Mouse (Mus musculus) MEL (cell line): ENCODE data around the gene Rin1. TPM values are rescaled to one million over a fixed set of nuclear protein-coding genes. Genes with fewer than 3 reads are reported as not detected.

Source experiments
- DNase-seq: peaks from one replicate; pipeline ENCODE4 v3.0.0; 2011; ENCODE audit warnings: low read depth, low spot score
- H3K27ac ChIP-seq: 2 replicates; pipeline ENCODE4 v1.5.1; 2012; ENCODE audit warnings: low read depth, mild to moderate bottlenecking, control low read depth, low read length, moderate library complexity; ENCODE audit not compliant: control insufficient read depth
- H3K27me3 ChIP-seq, 2 experiments: fragments of 150-350 bp in 1 of 2; sonication (generic) in 1 of 2; 2 replicates each; pipeline ENCODE4 v1.6.1; 2012; ENCODE audit warnings: low read length in 2 of 2, mild to moderate bottlenecking in 2 of 2, improper control_type of control experiment in 1 of 2, moderate library complexity in 1 of 2; ENCODE audit not compliant: insufficient read depth in 2 of 2, control insufficient read depth in 1 of 2
- H3K36me3 ChIP-seq, 2 experiments: 2 replicates each; pipeline ENCODE4 v1.6.1; 2012 to 2014; ENCODE audit warnings: low read length in 2 of 2, improper control_type of control experiment in 1 of 2, inconsistent platforms in 1 of 2, mild to moderate bottlenecking in 1 of 2; ENCODE audit not compliant: insufficient read depth in 2 of 2, control insufficient read depth in 1 of 2
- H3K4me1 ChIP-seq, 2 experiments: fragments of 150-350 bp in 1 of 2; sonication (generic) in 1 of 2; 2 replicates each; pipeline ENCODE4 v1.6.1; 2012; ENCODE audit warnings: low read length in 2 of 2, improper control_type of control experiment in 1 of 2, mild to moderate bottlenecking in 1 of 2; ENCODE audit not compliant: insufficient read depth in 2 of 2, control insufficient read depth in 1 of 2
- H3K4me3 ChIP-seq, 2 experiments: fragments of 150-350 bp in 1 of 2; sonication (generic) in 1 of 2; 2 replicates each; pipeline ENCODE4 v1.5.1; 2012; ENCODE audit warnings: low read depth in 2 of 2, low read length in 2 of 2, mild to moderate bottlenecking in 2 of 2, moderate library complexity in 2 of 2, control low read depth in 1 of 2, improper control_type of control experiment in 1 of 2; ENCODE audit not compliant: control insufficient read depth in 1 of 2, insufficient read depth in 1 of 2
- H3K79me2 ChIP-seq: 2 replicates; pipeline ENCODE4 v1.6.1; 2012; ENCODE audit warnings: mild to moderate bottlenecking, low read length, moderate library complexity; ENCODE audit not compliant: control insufficient read depth, poor library complexity, insufficient read depth
- H3K9ac ChIP-seq: 2 replicates; pipeline ENCODE4 v1.6.1; 2012; ENCODE audit warnings: low read depth, mild to moderate bottlenecking, control low read depth, low read length, moderate library complexity; ENCODE audit not compliant: control insufficient read depth, poor library complexity, severe bottlenecking
- H3K9me3 ChIP-seq: fragments of 150-350 bp; sonication (generic); replicated peaks from 2 replicates; pipeline ENCODE4 v1.6.1; 2012; ENCODE audit warnings: mild to moderate bottlenecking, low read length, improper control_type of control experiment, moderate library complexity; ENCODE audit not compliant: insufficient read depth
- CHD2 ChIP-seq: IDR thresholded peaks from 2 replicates; pipeline ENCODE4 v1.6.1; 2011; ENCODE audit warnings: low read length, improper control_type of control experiment
- CTCF ChIP-seq, 3 experiments: IDR thresholded peaks in 2 of 3; conservative IDR thresholded peaks in 1 of 3; 2 replicates each; pipeline ENCODE4 v1.5.1; 2011 to 2012; ENCODE audit warnings: low read length in 3 of 3, low read depth in 2 of 3, mild to moderate bottlenecking in 2 of 3, improper control_type of control experiment in 1 of 3, inconsistent platforms in 1 of 3, mixed read lengths in 1 of 3, moderate library complexity in 1 of 3; ENCODE audit not compliant: control insufficient read depth in 1 of 3, insufficient read depth in 1 of 3, poor library complexity in 1 of 3, severe bottlenecking in 1 of 3
- ELF1 ChIP-seq: IDR thresholded peaks from 2 replicates; pipeline ENCODE4 v1.6.1; 2014; ENCODE audit warnings: low read depth, mild to moderate bottlenecking, inconsistent platforms, low read length, improper control_type of control experiment, moderate library complexity
- ETS1 ChIP-seq: IDR thresholded peaks from 2 replicates; pipeline ENCODE4 v1.6.1; 2012; ENCODE audit warnings: low read depth, mild to moderate bottlenecking, inconsistent platforms, low read length, improper control_type of control experiment, moderate library complexity
- GABPA ChIP-seq: IDR thresholded peaks from 2 replicates; pipeline ENCODE4 v1.6.1; 2012; ENCODE audit warnings: low read depth, mild to moderate bottlenecking, inconsistent platforms, low read length, improper control_type of control experiment, moderate library complexity
- GATA1 ChIP-seq: IDR thresholded peaks from 2 replicates; pipeline ENCODE4 v1.6.1; 2011; ENCODE audit warnings: low read depth, low read length, improper control_type of control experiment
- HCFC1 ChIP-seq: IDR thresholded peaks from 2 replicates; pipeline ENCODE4 v1.6.1; 2012; ENCODE audit warnings: low read depth, mild to moderate bottlenecking, inconsistent platforms, low read length, improper control_type of control experiment, moderate library complexity
- MAFK ChIP-seq: IDR thresholded peaks from 2 replicates; pipeline ENCODE4 v1.6.1; 2011; ENCODE audit warnings: low read depth, mild to moderate bottlenecking, low read length, improper control_type of control experiment, borderline replicate concordance
- MAZ ChIP-seq: IDR thresholded peaks from 2 replicates; pipeline ENCODE4 v1.6.1; 2012; ENCODE audit warnings: low read depth, mild to moderate bottlenecking, inconsistent platforms, low read length, improper control_type of control experiment
- MXI1 ChIP-seq: IDR thresholded peaks from 2 replicates; pipeline ENCODE4 v1.6.1; 2011; ENCODE audit warnings: mild to moderate bottlenecking, low read depth, low read length, improper control_type of control experiment
- POLR2A ChIP-seq, 2 experiments: IDR thresholded peaks; 2 replicates each; pipeline ENCODE4 v1.6.1; 2011 to 2012; ENCODE audit warnings: low read length in 2 of 2, mild to moderate bottlenecking in 2 of 2, control low read depth in 1 of 2, improper control_type of control experiment in 1 of 2, low read depth in 1 of 2, moderate library complexity in 1 of 2; ENCODE audit not compliant: control insufficient read depth in 1 of 2, insufficient read depth in 1 of 2, poor library complexity in 1 of 2
- POLR2AphosphoS2 ChIP-seq: IDR thresholded peaks from 2 replicates; pipeline ENCODE4 v1.6.1; 2011; ENCODE audit warnings: low read length, improper control_type of control experiment
- RAD21 ChIP-seq: IDR thresholded peaks from 2 replicates; pipeline ENCODE4 v1.6.1; 2011; ENCODE audit warnings: mild to moderate bottlenecking, low read depth, low read length, improper control_type of control experiment
- SIN3A ChIP-seq: IDR thresholded peaks from 2 replicates; pipeline ENCODE4 v1.6.1; 2012; ENCODE audit warnings: low read length, improper control_type of control experiment, inconsistent platforms
- SMC3 ChIP-seq: IDR thresholded peaks from 2 replicates; pipeline ENCODE4 v1.6.1; 2011; ENCODE audit warnings: low read depth, low read length, improper control_type of control experiment
- TAL1 ChIP-seq: IDR thresholded peaks from 2 replicates; pipeline ENCODE4 v1.6.1; 2012; ENCODE audit warnings: mild to moderate bottlenecking, inconsistent platforms, low read length, moderate library complexity, mixed read lengths
- TBP ChIP-seq: IDR thresholded peaks from 2 replicates; pipeline ENCODE4 v1.8.0; 2011; ENCODE audit warnings: low read depth, low read length, improper control_type of control experiment
- UBTF ChIP-seq: IDR thresholded peaks from 2 replicates; pipeline ENCODE4 v1.6.1; 2012; ENCODE audit warnings: low read depth, mild to moderate bottlenecking, inconsistent platforms, low read length, improper control_type of control experiment, moderate library complexity, borderline replicate concordance; ENCODE audit not compliant: insufficient read depth
- USF1 ChIP-seq: IDR thresholded peaks from 2 replicates; pipeline ENCODE4 v1.6.1; 2014; ENCODE audit warnings: low read depth, mild to moderate bottlenecking, inconsistent platforms, low read length, improper control_type of control experiment, moderate library complexity
- USF2 ChIP-seq, 2 experiments: IDR thresholded peaks; 2 replicates each; pipeline ENCODE4 v1.6.1; 2011 to 2012; ENCODE audit warnings: improper control_type of control experiment in 2 of 2, low read length in 2 of 2, borderline replicate concordance in 1 of 2, inconsistent platforms in 1 of 2, low read depth in 1 of 2, mild to moderate bottlenecking in 1 of 2; ENCODE audit not compliant: insufficient read depth in 1 of 2
- ZC3H11A ChIP-seq: IDR thresholded peaks from 2 replicates; pipeline ENCODE4 v1.6.1; 2012; ENCODE audit warnings: low read depth, mild to moderate bottlenecking, inconsistent platforms, low read length, improper control_type of control experiment
- polyA plus RNA-seq, 2 experiments: library from polyadenylated mRNA; stranded (reverse) in 1 of 2; unstranded in 1 of 2; fragments of >175 nt in 1 of 2; fragments of >200 nt in 1 of 2; gene quantifications; 2 replicates each; pipeline versions ENCODE4 v1.2.1 to v1.2.4; 2012; ENCODE audit warnings: low replicate concordance in 2 of 2, low read depth in 1 of 2; ENCODE audit not compliant: insufficient read length in 2 of 2, insufficient read depth in 1 of 2, missing spikeins in 1 of 2
- total RNA-seq: library from RNA; depleted of rRNA; stranded (reverse); fragments of 300-350 nt; gene quantifications from 2 replicates; pipeline ENCODE4 v1.2.3, GENCODE M21; 2012

Gene Rin1
- total and polyA plus RNA-seq, 3 experiments: 0.42 to 1.3 TPM; not detected in 1

DNA sequence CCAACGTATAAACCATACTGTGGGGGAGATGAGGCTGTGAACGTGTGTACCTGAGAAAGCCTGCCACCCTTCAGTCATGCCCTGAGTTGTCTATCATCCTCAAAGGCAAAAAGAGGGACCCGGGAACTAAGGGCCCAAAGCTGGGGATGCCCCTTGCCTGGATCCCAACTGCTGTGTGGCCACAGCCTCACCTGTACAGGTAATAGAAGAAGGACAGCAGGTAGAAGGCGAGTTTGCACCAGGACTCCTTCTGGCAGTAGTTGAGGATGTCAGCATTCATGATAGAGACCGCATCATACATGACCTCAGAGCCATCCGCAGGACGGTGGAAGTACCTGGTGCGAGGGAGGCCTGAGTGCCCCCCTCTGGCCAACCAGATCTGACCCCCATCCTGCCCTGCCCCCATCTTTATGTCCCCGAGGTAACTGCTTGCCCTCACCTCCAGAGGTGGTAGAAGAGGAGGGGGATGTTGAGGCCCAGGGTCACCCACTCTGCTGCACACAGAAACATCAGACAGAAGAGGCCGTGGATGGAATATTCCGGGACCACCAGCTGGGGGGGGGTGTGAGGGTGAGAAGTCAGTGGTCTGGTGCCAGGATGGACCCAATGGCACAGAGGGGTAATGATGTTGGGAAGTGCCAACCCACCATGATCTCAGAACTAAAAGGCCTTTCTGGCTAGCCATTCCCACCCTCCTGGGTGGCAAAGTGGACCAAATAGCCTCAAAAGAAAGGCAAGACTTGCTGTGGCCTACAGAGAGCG, 43.4 kb downstream of the Rin1 start:
- peaks cover 0 to 4% of the 10 kb centered on the region in 2 experiments; a peak in 2 of 4 replicates for H3K36me3 ChIP-seq
- no peak overlapping the region for H3K9ac ChIP-seq
- no peak for TF ChIP-seq MAFK
- TF ChIP-seq RAD21: no peak
- no peak for TF ChIP-seq TAL1
- no peak for TF ChIP-seq ELF1
- no peak for TF ChIP-seq SIN3A
- TF ChIP-seq TBP: no peak
- TF ChIP-seq HCFC1: no peak
- TF ChIP-seq ETS1: no peak
- no peak for TF ChIP-seq ZC3H11A
- DNase-seq: no peak
- peaks cover 0 to 19% of the 10 kb centered on the region in 2 experiments; a peak in 2 of 4 replicates for H3K4me1 ChIP-seq
- H3K79me2 ChIP-seq: peaks cover 2% of the 10 kb centered on the region; the same call in 1 of the 2 replicates
- no peak overlapping the region for H3K4me3 ChIP-seq
- H3K27me3 ChIP-seq: no peaks in the 10 kb centered on the region
- no peak overlapping the region for H3K27ac ChIP-seq
- H3K9me3 ChIP-seq: no peaks in the 10 kb centered on the region

GRCm38 (mm10) chr19:5094243-5094632, 44.0 kb downstream of the Rin1 start:
- peaks cover 0 to 4% of the 10 kb centered on the region in 2 experiments; a peak in 2 of 4 replicates for H3K36me3 ChIP-seq
- H3K79me2 ChIP-seq: no peaks in the 10 kb centered on the region
- H3K4me1 ChIP-seq: peaks cover 0 to 15% of the 10 kb centered on the region in 2 experiments; a peak in 2 of 4 replicates
- no peak overlapping the region for H3K9ac ChIP-seq
- TF ChIP-seq USF1 (no peak), ELF1 (peak; percentile 65; the same call in 1 of the 2 replicates), POLR2AphosphoS2 (peak; percentile 58; the same call in 1 of the 2 replicates), POLR2A (IDR thresholded peaks at IDR 0.05; ENCODE audit: control insufficient read depth in 1 of 2, insufficient read depth in 1 of 2, low read depth in 1 of 2, low read length in 2 of 2, poor library complexity in 1 of 2) (peak; percentile 25 to 42; a peak in 1 of 4 replicates), GATA1 (peak; percentile 72), HCFC1 (peak; percentile 59; the same call in 1 of the 2 replicates), RAD21 (peak; percentile 70), MAZ (peak; percentile 67; the same call in 1 of the 2 replicates), SIN3A (peak; percentile 86), GABPA (no peak), USF2 (IDR thresholded peaks at IDR 0.05; ENCODE audit: borderline replicate concordance in 1 of 2, insufficient read depth in 1 of 2, low read depth in 1 of 2, low read length in 2 of 2) (no peak), CTCF (IDR thresholded peaks at IDR 0.05 in 2 of 3, conservative IDR thresholded peaks at IDR 0.05 in 1 of 3; ENCODE audit: control insufficient read depth in 1 of 3, insufficient read depth in 1 of 3, low read depth in 2 of 3, low read length in 3 of 3, poor library complexity in 1 of 3, severe bottlenecking in 1 of 3) (peak; percentile 83 to 95 (median 92)), TAL1 (no peak), CHD2 (no peak), SMC3 (peak; percentile 87), MXI1 (peak; percentile 85), TBP (no peak), UBTF (no peak), ZC3H11A (0 out of 2 replicates have a peak, but pooled peaks have one; percentile 26)
- peak; percentile 93 for DNase-seq
- H3K27ac ChIP-seq: no peak overlapping the region
- H3K4me3 ChIP-seq: no peak overlapping the region
- no peaks in the 10 kb centered on the region for H3K9me3 ChIP-seq
- H3K27me3 ChIP-seq: no peaks in the 10 kb centered on the region
